Mouse (Mus musculus) c-Kit-positive CD71-negative TER-119-negative erythroid progenitor cells, embryonic 14.5 days (primary cell): ENCODE data around the gene Trim65.
"Not testable (repeated sequence)": the region's sequence is repeated elsewhere in the genome, so short reads cannot be mapped to it uniquely, and the experiment has no call there.

ENCODE experiments used
- DNase-seq: peaks from one replicate; pipeline ENCODE4 v3.0.0-alpha.2; 2013; ENCODE audit warnings: low read depth

The Trim65 gene

DNA sequence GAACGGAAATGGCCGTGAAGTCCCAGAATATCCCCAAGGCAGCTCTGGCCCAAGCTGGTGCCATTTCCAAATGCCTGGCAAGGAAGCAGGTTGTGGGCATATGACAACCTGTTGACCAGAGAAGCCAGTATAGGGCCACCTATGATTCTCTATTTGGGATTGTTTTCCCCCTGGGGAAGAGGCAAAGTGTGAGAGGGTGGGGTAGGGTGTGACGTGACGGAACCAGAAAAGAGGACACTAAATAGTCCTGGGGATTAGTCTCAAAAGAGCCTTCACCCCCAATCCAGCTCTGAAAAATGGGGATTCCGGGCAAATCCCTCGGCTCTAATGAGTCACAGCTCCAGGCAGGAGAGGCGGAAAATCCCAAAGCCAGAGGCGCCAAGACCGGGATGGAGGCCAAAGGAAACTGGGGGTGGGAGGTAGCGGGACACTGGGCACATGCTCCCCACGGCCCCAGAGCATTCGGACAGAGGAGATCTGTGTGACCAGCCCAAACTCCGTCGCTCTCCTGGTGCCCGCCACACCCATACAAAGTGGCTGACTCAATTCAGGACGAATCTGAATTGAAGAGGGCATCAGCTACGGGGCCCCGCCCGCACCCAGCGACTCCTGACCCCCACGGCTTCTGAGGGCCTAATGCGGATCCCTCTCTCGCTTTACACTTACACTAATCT lies 22.3 kb downstream of the Trim65 start:
- DNase-seq: no peak

GRCm38 (mm10) chr11:116107777-116108285 lies 23.1 kb downstream of the Trim65 start:
- DNase-seq: no peak

DNA sequence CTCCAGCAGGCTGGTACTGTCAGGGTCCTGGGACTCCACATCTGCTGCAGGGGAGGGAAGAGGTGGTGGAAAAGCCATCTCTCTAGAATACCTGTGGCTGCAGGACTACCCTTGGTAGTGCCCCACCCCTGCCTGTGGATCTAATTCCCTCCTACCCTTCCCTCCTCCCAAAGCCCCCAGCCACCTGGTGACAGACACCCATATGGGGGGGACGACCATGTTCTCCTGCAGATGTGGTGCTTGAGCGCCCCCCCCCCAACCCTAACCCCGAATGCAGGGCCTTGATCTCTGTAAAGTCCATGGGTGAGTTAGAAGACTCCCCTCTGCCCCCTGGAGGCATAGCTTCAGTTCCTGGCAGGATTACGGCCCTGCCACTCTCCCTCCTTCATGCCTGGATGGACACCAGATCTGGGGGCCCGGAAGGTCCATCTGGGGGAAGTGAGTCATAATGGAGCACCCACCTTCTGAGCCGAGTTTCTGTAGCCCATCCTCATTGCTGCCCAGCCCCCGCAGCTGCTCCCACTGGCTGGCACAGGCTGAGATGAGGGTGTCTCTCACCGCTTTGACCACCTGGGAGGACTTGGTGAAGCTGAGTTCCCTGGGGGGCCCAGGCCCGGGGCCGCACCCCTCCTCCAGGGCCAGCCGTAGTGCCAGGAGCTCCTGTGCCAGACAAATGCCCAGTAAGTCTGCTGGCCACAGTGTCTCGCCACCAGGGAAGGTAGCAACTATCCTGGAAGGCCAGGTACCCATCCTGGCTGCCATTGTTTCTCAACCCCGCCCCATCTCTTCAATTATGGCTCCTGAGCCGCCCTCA lies 23.8 kb downstream of the Trim65 start:
- DNase-seq: no peak

DNA sequence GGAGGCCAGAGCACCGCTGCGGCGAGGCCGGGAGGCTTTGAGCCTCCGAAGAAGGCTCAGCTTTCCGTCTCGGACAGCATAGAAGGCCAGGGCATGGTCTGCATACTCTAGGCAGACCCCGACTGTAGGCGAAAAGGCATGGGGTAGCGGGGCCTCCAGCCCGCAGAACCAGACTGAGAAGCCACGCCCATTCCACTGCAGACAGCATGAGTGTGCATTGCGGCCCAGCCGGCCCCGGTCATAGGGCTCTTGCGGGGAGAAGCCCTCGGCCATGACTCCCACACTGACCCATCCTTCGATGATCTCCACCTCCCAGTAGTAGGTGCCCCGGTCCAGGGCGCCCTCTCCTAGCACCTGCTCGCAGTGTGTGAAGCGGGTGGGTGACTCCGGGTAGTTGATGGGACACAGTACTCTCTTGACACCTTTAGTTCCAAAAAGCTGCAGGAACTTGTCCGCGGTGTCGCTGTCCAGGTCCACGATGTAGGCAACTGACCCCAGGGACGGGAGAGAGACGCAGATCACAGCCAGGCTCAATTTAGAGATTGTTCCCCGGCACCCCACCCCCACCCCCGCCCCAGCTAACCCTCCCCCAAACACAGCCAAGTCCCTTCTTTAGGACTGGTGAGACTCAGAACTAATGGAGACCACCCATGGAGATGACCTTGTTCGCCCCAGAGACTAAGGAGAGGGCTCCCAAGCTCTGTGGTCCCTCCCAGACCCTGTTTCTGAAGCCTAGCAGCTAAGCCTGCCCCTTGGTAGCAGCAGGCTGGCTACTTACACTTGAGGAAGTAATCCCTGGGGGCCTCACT lies 24.6 kb downstream of the Trim65 start:
- no peak for DNase-seq

GRCm38 (mm10) chr11:116105065-116105464 lies 25.9 kb downstream of the Trim65 start:
- no peak for DNase-seq

DNA sequence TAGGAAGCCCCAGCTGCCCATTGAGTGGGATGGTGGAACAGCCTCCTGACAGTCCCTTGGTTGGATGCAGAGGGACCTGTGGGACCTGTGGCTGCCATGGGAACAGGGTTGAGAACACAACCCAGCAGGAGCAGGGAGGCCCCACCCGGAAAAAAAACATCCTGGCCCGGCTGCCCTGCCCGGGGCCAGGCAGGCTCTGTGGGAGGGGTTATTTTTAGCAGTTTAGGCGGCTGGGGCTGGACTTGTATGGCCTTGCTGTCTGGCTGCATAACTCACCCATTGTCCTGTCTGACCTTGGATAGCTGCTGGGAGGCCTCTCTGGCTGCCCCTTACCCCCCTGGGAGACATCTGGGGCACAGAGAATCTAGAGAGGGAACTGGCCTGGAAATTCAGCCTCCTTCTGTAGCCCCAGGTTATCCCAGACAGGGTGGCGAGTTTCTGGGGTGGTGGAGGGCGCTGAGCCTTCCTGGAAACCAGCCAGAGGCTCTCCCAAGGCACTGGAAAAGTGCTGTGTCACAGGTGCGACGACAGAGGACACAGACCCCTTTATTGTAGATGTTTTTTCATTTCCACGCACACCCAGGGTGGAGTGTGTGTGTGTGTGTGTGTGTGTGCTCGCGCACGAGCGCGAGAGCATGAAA lies 26.8 kb downstream of the Trim65 start:
- DNase-seq: no peak

GRCm38 (mm10) chr11:116103572-116103971 lies 27.4 kb downstream of the Trim65 start:
- no peak for DNase-seq

GRCm38 (mm10) chr11:116102472-116102871 lies 28.5 kb downstream of the Trim65 start:
- DNase-seq: no peak

- no peak for DNase-seq
Observed at GRCm38 (mm10) chr11:116101931-116102381, 29.0 kb downstream of the Trim65 start.

DNA sequence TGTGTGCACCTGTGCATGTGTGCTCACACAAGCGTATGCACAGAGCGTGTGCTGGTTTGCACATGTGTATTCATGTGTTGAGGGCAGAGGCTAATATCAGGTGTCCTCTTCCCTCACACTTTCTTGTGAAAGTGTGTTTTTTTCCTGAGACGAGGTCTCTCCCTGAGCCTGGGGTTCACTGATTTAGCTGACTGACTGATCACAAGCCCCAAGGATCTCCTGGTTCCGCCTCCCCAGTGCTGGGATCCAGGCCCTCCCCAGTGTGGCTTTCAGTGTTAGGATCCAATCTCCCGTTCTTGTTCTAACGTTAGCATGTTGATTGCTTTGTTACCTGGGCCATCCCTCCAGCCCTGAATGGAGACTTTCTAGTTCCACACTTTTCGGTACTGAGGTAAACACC lies 30.1 kb downstream of the Trim65 start:
- no peak for DNase-seq

GRCm38 (mm10) chr11:116100385-116100784 lies 30.5 kb downstream of the Trim65 start:
- no peak for DNase-seq

GRCm38 (mm10) chr11:116099462-116099861 lies 31.5 kb downstream of the Trim65 start:
- no peak for DNase-seq

- no peak for DNase-seq
Observed at GRCm38 (mm10) chr11:116098711-116099460, 32.0 kb downstream of the Trim65 start.

DNA sequence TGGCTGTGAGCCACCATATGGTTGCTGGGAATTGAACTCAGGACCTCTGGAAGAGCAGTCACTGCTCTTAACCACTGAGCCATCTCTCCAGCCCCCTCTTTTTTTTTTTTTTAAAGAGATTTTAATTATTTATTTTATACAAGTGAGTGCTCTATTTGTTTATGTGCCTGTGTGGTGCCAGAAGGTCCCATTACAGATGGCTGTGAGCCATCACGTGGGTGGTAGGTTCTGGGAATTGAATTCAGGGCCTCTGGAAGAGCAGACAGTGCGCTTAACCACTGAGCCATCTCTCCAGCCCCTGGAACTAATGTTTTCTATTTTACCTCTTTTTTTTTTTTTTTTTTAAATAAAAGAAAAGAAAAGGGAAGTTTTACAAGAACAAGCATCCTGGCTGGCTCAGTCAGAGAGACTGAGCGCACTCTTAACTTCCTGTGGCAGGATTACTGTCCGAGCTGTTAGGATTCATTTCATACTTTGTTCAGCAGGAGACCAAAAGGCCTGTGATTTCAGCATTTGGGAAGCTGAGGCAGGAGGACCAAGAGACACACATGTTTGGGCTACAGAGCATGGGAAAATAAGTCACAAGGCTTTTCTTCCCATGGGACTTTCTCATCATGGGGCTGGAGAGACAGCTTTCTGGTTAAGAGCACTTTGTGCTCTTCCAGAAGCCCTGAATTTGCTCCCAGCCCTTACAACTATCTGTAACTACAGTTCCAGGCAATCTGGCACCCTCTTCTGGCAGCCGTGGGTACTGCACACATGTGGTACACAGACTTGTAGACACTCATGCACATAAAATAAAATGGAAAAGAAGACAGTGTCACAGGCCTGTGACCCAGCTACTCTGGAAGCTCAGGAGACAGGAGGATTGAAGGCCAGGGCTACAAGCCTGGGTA lies 34.5 kb downstream of the Trim65 start:
- DNase-seq: no peak

DNA sequence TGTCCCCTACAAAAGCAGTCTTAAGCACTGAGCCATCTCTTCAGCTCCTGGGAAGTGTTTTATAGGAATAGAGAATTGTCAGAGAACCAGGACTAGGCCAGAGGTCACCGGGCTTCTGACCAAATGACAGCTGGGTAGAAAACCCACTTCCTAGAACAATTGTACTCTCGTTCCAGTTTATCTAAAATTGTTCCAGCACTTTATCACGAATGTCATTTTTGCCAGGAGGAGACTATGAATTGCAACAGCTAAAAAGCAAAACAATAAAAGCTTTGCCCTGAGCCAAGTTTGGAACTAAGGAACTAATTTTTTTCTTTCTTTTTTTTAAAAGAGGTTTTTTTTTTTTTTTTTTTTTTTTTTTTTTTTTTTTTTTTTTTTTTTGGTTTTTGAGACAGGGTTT lies 35.4 kb downstream of the Trim65 start:
- DNase-seq: no peak

- no peak for DNase-seq
Observed at GRCm38 (mm10) chr11:116093771-116094565, 37.0 kb downstream of the Trim65 start.

- DNase-seq: not testable (repeated sequence)
Observed at GRCm38 (mm10) chr11:116092959-116093358, 38.0 kb downstream of the Trim65 start.

- no peak for DNase-seq
Observed at GRCm38 (mm10) chr11:116091591-116091990, 39.3 kb downstream of the Trim65 start.

DNA sequence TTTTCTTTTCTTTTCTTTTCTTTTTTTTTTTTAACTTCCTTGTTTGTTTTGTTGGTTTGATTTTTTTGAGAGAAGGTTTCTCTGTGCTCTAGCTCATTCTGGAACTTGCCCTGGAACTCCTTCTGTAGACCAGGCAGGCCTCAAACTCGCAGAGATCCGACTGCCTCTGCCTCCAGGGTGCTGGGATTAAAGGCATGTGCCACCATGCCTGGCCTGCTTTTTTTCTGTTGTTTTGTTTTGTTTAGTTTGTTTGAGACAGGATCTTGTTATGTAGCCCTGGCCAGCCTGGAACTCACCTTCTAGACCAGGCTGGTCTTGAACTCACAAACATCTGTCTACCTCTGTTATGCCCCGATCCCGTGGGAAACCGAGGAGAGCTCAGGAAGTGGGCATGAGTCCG lies 41.4 kb downstream of the Trim65 start:
- DNase-seq: no peak
